Mouse (Mus musculus) Patski (cell line): ENCODE data around the gene Eno4. TPM values are rescaled to one million over a fixed set of nuclear protein-coding genes. Genes with fewer than 3 reads are reported as not detected.

Experiments
- ATAC-seq: fragments of 100-300 bp; one replicate; pipeline ENCODE4 v1.8.0; 2021
- CTCF ChIA-PET: fragments of 350-600 bp; sonication (Branson Sonifier 250); formaldehyde crosslinking; loops from one replicate; lab custom pipeline; 2022; ENCODE audit warnings: inconsistent platforms; lab: Charles Lee
- POLR2A ChIA-PET: fragments of 350-600 bp; sonication (Branson Sonifier 250); formaldehyde crosslinking; loops from one replicate; lab custom pipeline; 2022; ENCODE audit warnings: antibody characterized with exemption, inconsistent platforms; lab: Charles Lee
- DNase-seq: peaks from one replicate; pipeline ENCODE4 v3.0.0-alpha.2; 2011; ENCODE audit warnings: low read depth, low spot score
- H3K27me3 ChIP-seq: fragments of 371-371 bp; one replicate; pipeline ENCODE4 v1.5.1; 2021
- CTCF ChIP-seq: fragments of 100-300 bp; IDR thresholded peaks from one replicate; pipeline ENCODE4 v1.5.1; 2021
- in situ Hi-C: fragments of 300-500 bp; cut with MboI; formaldehyde crosslinking; loops from 3 replicates; pipeline ENCODE4 v1.11.1; 2018; ENCODE audit warnings: low pct_unique_long_range_greater_than_20kb, mixed read lengths
- polyA plus RNA-seq: library from polyadenylated mRNA; unstranded; gene quantifications from one replicate; pipeline ENCODE4 v1.2.3, GENCODE M21; 2021

Eno4 gene
- polyA plus RNA-seq, 1 experiment from 2014 or later: 0.92 TPM

DNA sequence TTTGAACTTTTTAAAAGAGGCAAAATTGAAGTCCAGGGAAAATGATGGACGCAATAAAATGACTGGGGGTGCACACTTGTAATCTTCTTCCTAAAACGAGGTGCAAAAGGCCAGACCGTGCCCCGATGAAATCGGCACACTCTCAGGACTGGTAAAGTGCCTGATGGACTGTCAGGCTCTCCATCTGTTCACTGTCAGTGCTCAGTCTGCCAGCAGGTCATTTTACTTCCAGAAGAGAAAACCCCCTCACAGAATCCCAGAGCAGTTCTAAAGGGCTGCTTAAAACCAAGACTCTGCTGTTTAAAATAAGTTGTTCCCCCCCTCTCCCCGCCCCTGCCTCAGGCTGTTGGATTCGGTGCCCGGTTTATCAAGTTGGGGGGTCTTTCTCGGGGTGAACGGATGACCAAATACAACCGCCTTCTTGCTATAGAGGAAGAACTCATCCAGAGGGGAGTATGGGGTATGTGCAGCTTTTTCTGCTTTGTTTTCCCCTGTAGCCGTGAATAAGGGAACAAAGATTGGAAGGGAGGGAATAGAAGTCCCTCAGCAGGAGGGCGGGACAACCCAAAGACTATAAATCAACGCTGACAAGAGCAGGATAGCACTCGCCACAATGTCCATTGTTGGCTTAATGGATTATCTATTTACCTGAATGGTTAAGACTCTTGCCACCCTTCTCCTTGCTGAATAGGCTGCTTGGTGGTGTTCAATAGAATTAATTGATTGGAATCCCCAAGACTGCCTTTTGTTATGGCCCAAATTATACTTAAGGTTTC lies 25.7 kb downstream of the Eno4 start:
- ChIA-PET POLR2A (no interaction called here), CTCF (no interaction called here)
- in situ Hi-C loops: no loop called here

DNA sequence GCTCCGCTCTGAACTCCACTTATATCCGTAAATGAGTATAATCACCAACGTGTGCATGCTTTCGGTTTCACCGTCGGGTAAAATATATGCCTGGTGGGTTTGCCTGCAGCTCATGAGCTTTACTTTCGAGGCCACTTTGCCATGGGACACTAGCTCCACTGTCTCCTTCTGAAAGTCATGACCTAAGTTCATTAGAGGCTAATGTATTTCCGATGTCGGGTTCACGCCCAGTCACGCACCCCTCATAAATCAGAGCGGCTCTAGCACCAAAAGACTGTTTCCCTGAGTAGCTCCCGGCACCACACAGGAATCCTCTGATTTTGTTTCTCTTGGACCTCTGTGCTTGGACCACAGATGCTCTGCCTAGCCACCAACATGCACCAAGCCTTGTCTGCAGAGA lies 27.6 kb downstream of the Eno4 start:
- ATAC-seq: no peak
- ChIA-PET POLR2A (no interaction called here), CTCF (no interaction called here)
- no peak for TF ChIP-seq CTCF
- no peak for DNase-seq
- no peaks in the 10 kb centered on the region for H3K27me3 ChIP-seq
- in situ Hi-C loops: no loop called here

More for the DNA sequence above, 25.7 kb downstream of the Eno4 start:
- no peak for ATAC-seq
- no peak for TF ChIP-seq CTCF
- DNase-seq: no peak
- no peaks in the 10 kb centered on the region for H3K27me3 ChIP-seq

DNA sequence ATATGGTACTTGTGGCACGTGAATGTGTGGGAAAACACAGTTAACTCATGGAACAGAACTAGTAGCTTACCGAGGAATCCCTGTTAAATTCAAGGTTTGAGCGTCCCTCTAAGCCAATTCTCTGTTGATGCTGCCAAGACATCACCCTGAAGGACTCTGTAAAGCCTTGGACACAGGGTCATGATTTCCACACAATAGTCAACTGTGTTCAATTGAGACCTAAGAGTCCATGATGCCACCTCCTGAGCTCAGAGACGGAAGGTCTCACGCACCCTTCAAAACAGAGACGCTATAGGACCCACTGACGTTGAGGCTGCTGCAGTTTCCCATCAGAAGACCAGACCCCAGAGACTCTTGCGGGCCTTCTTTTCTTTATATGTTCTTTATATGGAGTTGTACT lies 30.9 kb downstream of the Eno4 start:
- DNase-seq: no peak
- in situ Hi-C loops: no loop called here
- CTCF ChIA-PET: no interaction called here
- no peaks in the 10 kb centered on the region for H3K27me3 ChIP-seq
- no peak for ATAC-seq
- POLR2A ChIA-PET: no interaction called here
- TF ChIP-seq CTCF: no peak

DNA sequence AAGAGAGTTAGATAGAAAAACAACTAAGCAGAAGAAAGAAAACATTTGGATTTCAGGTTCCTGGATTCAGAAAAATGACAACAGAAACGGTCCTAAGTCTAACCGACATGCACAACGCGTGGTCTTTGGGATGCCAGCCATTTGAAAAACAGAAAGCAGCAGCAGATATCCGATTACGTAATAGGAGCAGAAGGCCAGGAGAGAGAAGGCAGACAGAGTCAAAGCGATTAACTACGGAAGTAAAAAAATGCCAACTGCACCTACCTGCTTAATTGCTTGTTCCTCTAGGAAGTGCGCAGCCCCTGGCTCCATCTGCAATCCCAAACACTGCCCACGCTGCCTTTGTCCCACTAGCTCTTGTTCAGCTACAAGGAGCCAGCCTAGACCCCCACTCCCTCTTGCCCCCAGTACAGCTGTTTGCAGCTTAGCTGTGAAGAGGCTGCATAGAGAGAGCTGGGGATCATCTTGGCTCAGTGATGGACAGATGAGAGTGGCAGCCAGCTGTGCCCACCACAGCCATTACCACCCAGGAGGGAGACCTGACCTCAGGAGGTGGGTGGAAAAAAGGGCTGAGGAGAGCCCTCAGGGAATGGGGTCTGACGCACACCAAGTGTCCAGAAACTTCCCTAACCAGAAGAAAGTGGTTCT lies 32.1 kb downstream of the Eno4 start:
- no peak for DNase-seq
- no peak for TF ChIP-seq CTCF
- in situ Hi-C loops: no loop called here

DNA sequence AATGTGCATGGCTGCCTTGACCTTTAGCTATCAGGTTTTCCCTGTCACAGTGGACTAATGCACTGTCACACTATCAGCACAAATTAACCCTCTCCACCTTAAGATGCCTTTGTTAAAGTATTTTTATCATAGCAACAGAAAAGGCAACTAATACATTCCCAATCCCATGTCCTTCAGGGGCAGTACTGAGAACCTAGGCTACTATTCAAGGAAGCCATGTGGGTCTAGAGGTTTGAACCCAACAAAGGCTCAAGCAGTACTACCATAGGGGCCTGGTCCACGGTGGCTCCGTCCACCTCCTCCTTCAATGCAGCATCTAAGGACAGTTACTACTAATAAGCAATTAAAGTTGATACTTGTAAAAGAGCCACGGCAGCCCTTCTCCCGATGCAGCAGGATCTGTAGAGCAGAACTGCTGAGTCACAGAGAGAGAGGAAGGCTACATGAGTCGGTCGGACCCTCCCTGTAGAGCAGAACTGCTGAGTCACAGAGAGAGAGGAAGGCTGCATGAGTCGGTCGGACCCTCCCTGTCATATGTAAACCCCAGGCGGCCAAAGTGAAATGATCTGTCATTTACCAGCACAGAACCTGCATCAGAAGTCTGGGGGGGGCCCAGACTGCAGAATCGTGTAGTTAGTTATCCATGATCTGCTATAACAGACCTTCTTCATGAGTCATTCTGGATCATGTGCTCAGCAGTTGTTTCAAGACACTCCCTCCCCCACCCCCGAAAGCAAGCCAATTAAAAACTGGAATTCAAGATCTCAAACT lies 35.4 kb downstream of the Eno4 start:
- H3K27me3 ChIP-seq: no peaks in the 10 kb centered on the region
- ATAC-seq (peak; percentile 82), DNase-seq (peak; percentile 12)
- CTCF ChIA-PET: interaction anchor here (1.1 kb wide), 1 partner anchor 35 kb away, joined by 4 read pairs; the partner anchor contains the start of genes Eno4 and Hspa12a
- TF ChIP-seq CTCF: no peak
- POLR2A ChIA-PET: no interaction called here
- in situ Hi-C loops: no loop called here

More for the DNA sequence above, 32.1 kb downstream of the Eno4 start:
- POLR2A ChIA-PET: no interaction called here
- no peak for ATAC-seq
- CTCF ChIA-PET: no interaction called here
- H3K27me3 ChIP-seq: no peaks in the 10 kb centered on the region

DNA sequence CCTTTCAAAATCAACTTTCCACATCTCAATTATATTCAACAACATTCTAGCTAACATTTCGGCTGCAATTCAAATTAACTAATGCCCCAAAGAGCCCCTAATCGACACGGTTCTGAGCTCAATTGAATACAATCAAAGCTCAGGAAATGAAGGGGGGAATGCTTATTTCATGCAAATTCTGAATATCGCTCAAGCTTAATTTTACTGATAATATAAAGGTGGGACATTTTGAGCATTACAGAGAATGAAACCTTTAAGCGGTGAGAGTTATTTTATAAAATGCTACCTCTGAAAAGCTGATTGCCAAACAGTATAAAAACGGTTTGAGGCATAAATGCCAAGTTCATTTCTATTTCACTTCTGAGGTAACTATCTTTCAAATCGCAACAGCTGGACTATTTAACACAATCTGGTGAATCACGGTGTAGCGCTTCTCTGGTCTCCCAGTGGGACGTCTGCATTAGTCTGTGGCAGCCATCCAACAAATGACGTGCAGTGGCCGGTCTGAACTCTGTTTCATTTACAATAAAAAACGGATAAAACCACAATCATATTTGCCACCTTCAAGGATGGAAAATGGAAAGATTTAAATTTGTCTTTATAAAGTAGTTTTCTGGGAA lies 36.3 kb downstream of the Eno4 start:
- DNase-seq (peak; percentile 12), ATAC-seq (no peak)
- TF ChIP-seq CTCF: no peak
- CTCF ChIA-PET: interaction anchor here (0.6 to 1.1 kb wide), 2 partner anchors 36 to 475 kb away, joined by 3 to 4 read pairs; partner anchors contain the start of genes Eno4 and Hspa12a
- in situ Hi-C loops: no loop called here
- no peaks in the 10 kb centered on the region for H3K27me3 ChIP-seq
- POLR2A ChIA-PET: interaction anchor here (0.6 kb wide), 1 partner anchor 177 kb away, joined by 4 read pairs; no protein-coding TSS in a partner anchor

DNA sequence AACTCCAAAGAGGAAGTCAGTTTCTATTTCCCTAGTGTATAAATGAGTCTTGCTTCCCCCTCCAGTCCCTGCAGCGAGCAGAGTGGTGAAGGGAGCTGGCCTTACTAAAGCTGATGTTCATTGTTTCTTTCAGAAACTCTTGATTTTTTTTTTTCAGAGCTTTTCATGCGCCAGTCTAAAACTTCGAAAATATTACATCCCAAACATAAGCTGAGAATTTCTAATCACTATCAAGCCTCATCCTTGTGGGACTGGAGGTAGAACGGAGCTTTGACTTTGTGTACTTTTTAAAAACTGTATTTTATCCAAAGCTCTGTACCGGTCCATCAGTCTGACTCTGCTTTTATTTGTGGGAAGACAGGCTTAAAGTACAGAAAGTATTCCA lies 36.8 kb downstream of the Eno4 start:
- ATAC-seq: no peak
- TF ChIP-seq CTCF: no peak
- H3K27me3 ChIP-seq: no peaks in the 10 kb centered on the region
- in situ Hi-C loops: no loop called here
- POLR2A ChIA-PET: no interaction called here
- no peak for DNase-seq
- CTCF ChIA-PET: interaction anchor here (1.1 kb wide), 1 partner anchor 37 kb away, joined by 4 read pairs; the partner anchor contains the start of genes Eno4 and Hspa12a

DNA sequence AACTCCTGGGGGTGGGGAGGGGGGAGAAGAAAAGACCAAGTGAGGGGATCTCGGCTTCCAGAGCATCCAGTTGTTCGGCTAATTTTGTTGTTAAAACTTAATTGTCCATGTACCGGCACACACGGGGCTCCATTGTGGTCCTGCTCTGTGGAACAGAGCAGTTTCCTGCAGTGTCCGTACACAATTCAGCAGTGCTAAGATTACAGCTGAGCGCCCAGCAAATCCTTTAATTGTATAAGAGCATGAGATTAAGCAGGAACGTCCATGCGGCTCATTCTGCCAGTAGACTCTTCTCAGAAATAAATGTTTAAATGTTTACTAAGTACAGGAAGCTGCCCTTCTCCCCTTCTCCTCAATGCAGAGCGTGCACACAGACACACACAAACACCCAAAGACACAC lies 38.3 kb downstream of the Eno4 start:
- H3K27me3 ChIP-seq: no peaks in the 10 kb centered on the region
- DNase-seq (no peak), ATAC-seq (no peak)
- CTCF ChIA-PET: no interaction called here
- in situ Hi-C loops: no loop called here
- POLR2A ChIA-PET: no interaction called here
- TF ChIP-seq CTCF: no peak

DNA sequence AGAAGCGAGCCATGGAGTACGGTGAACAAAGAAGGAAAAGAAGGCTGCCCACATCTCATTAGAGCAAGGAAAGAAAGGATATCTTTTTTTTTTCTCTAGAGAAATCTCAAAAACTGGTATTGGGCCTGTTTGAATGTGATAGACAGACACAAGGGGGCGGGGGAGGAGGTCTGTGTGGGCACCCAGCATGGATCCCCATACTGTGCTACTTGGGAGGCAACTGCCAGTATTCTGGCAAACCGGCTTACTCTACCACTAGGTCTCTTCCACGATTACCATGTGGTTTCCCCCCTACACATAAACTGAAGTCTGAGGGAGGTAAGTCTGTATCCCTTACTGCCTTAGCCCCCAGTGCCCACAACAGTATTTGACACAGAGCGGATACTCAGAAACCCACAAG lies 59.6 kb downstream of the Eno4 start:
- H3K27me3 ChIP-seq: no peaks in the 10 kb centered on the region
- DNase-seq (no peak), ATAC-seq (no peak)
- ChIA-PET CTCF (no interaction called here), POLR2A (no interaction called here)
- in situ Hi-C loops: no loop called here
- no peak for TF ChIP-seq CTCF

DNA sequence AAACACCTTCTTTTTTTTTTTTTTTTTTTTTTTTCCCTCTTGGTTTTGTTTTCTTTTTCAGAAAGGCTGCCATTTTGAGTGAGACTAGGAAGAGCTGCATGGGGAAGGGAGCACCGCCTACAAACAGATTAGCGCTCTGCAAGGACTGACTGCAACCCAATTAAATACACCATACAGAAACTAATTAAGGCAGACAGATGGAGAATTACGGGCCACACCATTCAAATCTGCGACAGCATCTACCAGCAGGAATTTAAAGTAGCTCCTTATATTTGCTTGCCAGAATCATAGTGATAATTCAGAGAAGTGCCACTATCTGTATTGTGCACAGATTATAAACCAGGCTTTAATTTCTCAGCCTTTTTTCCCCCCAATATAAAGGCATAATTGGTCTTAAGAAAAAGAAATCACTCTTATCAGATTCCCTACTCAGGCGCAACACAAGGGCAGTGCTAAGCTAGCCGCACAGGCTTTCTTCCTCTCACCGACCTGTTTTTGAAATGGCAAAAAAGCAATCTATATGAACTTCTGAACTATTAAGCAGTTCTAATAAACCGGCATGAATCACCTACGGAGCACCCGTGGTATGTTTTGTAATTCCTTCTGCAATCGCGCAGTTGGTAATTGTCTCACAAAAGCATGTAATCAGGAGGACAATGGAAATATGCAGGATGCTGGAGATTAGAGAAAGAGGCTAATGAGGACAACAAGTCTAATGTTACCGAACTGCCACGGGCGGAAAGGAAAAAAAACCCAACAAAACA lies 63.5 kb downstream of the Eno4 start:
- no peak for TF ChIP-seq CTCF
- ATAC-seq: no peak
- CTCF ChIA-PET: no interaction called here
- H3K27me3 ChIP-seq: no peaks in the 10 kb centered on the region
- in situ Hi-C loops: no loop called here
- DNase-seq: no peak
- POLR2A ChIA-PET: no interaction called here
